Mouse (Mus musculus) CH12.LX (cell line): ENCODE measurements around the gene Batf. TPM values are rescaled to one million over a fixed set of nuclear protein-coding genes. Genes with fewer than 3 reads are reported as not detected.

Source experiments
- DNase-seq: peaks from one replicate; pipeline ENCODE4 v3.0.0-alpha.2; 2013; ENCODE audit errors: extremely low read depth
- H3K27ac ChIP-seq: 2 replicates; pipeline ENCODE4 v1.5.1; 2012; ENCODE audit warnings: low read depth, mild to moderate bottlenecking, control low read depth, moderate library complexity; ENCODE audit not compliant: insufficient read depth
- H3K27me3 ChIP-seq: replicated peaks from 2 replicates; pipeline ENCODE3; 2012; ENCODE audit warnings: inconsistent platforms
- H3K36me3 ChIP-seq, 2 experiments: replicated peaks in 1 of 2; 2 replicates each; pipeline versions ENCODE3 to v1.6.1; 2012; ENCODE audit warnings: inconsistent platforms in 1 of 2, low read length in 1 of 2, mild to moderate bottlenecking in 1 of 2, mixed read lengths in 1 of 2, moderate library complexity in 1 of 2; ENCODE audit not compliant: control insufficient read depth in 1 of 2, insufficient read depth in 1 of 2
- H3K4me1 ChIP-seq, 2 experiments: 2 replicates each; pipeline ENCODE4 v1.6.1; 2012; ENCODE audit warnings: inconsistent platforms in 1 of 2, moderate library complexity in 1 of 2; ENCODE audit not compliant: insufficient read depth in 2 of 2, control insufficient read depth in 1 of 2
- H3K4me2 ChIP-seq: 2 replicates; pipeline ENCODE4 v1.6.1; 2012; ENCODE audit warnings: low read depth, mild to moderate bottlenecking, control low read depth; ENCODE audit not compliant: poor library complexity, insufficient read depth, severe bottlenecking
- H3K4me3 ChIP-seq, 3 experiments: fragments of 150-350 bp in 1 of 3; sonication (generic) in 1 of 3; replicated peaks in 1 of 3; 2 replicates each; pipeline versions ENCODE3 to v1.5.1; 2011 to 2012; ENCODE audit warnings: low read depth in 2 of 3, low read length in 2 of 3, mild to moderate bottlenecking in 2 of 3, moderate library complexity in 2 of 3, control low read depth in 1 of 3, improper control_type of control experiment in 1 of 3, inconsistent platforms in 1 of 3, mixed read lengths in 1 of 3; ENCODE audit not compliant: poor library complexity in 1 of 3
- H3K79me2 ChIP-seq: replicated peaks from 2 replicates; pipeline ENCODE4 v1.6.1; 2012; ENCODE audit warnings: mild to moderate bottlenecking, moderate library complexity; ENCODE audit not compliant: control insufficient read depth, poor library complexity, insufficient read depth, severe bottlenecking; ENCODE audit errors: extremely low read depth
- H3K9ac ChIP-seq: 2 replicates; pipeline ENCODE4 v1.6.1; 2012; ENCODE audit warnings: low read depth, mild to moderate bottlenecking, control low read depth, moderate library complexity; ENCODE audit not compliant: insufficient read depth
- H3K9me3 ChIP-seq: replicated peaks from 2 replicates; pipeline ENCODE3; 2012; ENCODE audit warnings: low read length, inconsistent platforms, mixed read lengths
- BHLHE40 ChIP-seq: IDR thresholded peaks from 2 replicates; pipeline ENCODE4 v1.6.1; 2011; ENCODE audit warnings: mild to moderate bottlenecking, low read depth, low read length, improper control_type of control experiment
- CHD2 ChIP-seq: IDR thresholded peaks from 2 replicates; pipeline ENCODE4 v1.6.1; 2011; ENCODE audit warnings: low read length, improper control_type of control experiment
- CTCF ChIP-seq, 2 experiments: IDR thresholded peaks in 1 of 2; conservative IDR thresholded peaks in 1 of 2; 2 replicates each; pipeline ENCODE4 v1.5.1; 2011 to 2012; ENCODE audit warnings: low read depth in 2 of 2, low read length in 2 of 2, improper control_type of control experiment in 1 of 2, inconsistent platforms in 1 of 2, mild to moderate bottlenecking in 1 of 2, moderate library complexity in 1 of 2
- E2F4 ChIP-seq: IDR thresholded peaks from 2 replicates; pipeline ENCODE4 v1.6.1; 2011; ENCODE audit warnings: low read depth, low read length, improper control_type of control experiment; ENCODE audit not compliant: insufficient replicate concordance
- IRF4 ChIP-seq: IDR thresholded peaks from 2 replicates; pipeline ENCODE4 v1.6.1; 2014; ENCODE audit warnings: low read depth, mild to moderate bottlenecking, inconsistent platforms, low read length, improper control_type of control experiment
- JUN ChIP-seq: IDR thresholded peaks from 2 replicates; pipeline ENCODE4 v1.6.1; 2011; ENCODE audit warnings: low read depth, mild to moderate bottlenecking, low read length, improper control_type of control experiment, moderate library complexity; ENCODE audit not compliant: insufficient read depth
- MAX ChIP-seq: IDR thresholded peaks from 2 replicates; pipeline ENCODE4 v1.6.1; 2011; ENCODE audit warnings: low read length, improper control_type of control experiment
- MAZ ChIP-seq: IDR thresholded peaks from 2 replicates; pipeline ENCODE4 v1.6.1; 2012; ENCODE audit warnings: low read depth, mild to moderate bottlenecking, inconsistent platforms, low read length, improper control_type of control experiment, moderate library complexity
- MEF2A ChIP-seq: IDR thresholded peaks from 2 replicates; pipeline ENCODE4 v1.6.1; 2014; ENCODE audit warnings: low read depth, mild to moderate bottlenecking, inconsistent platforms, low read length, improper control_type of control experiment, borderline replicate concordance
- MYC ChIP-seq: IDR thresholded peaks from 2 replicates; pipeline ENCODE4 v1.6.1; 2011; ENCODE audit warnings: low read depth, mild to moderate bottlenecking, improper control_type of control experiment, low read length
- NELFE ChIP-seq: IDR thresholded peaks from 2 replicates; pipeline ENCODE4 v1.6.1; 2011; ENCODE audit warnings: low read depth, low read length, improper control_type of control experiment
- NRF1 ChIP-seq: IDR thresholded peaks from 2 replicates; pipeline ENCODE4 v1.6.1; 2014; ENCODE audit warnings: low read depth, mild to moderate bottlenecking, inconsistent platforms, low read length, improper control_type of control experiment, moderate library complexity
- RAD21 ChIP-seq: IDR thresholded peaks from 2 replicates; pipeline ENCODE4 v1.6.1; 2011; ENCODE audit warnings: low read depth, mild to moderate bottlenecking, low read length, improper control_type of control experiment, moderate library complexity
- RCOR1 ChIP-seq: conservative IDR thresholded peaks from 2 replicates; pipeline ENCODE4 v1.6.1; 2012; ENCODE audit warnings: low read depth, mild to moderate bottlenecking, inconsistent platforms, low read length, improper control_type of control experiment
- SIN3A ChIP-seq: IDR thresholded peaks from 2 replicates; pipeline ENCODE4 v1.6.1; 2012; ENCODE audit warnings: low read length, improper control_type of control experiment, inconsistent platforms
- SMC3 ChIP-seq: IDR thresholded peaks from 2 replicates; pipeline ENCODE4 v1.6.1; 2011; ENCODE audit warnings: low read depth, low read length, improper control_type of control experiment
- TBP ChIP-seq: conservative IDR thresholded peaks from 2 replicates; pipeline ENCODE4 v1.6.1; 2011; ENCODE audit warnings: low read depth, low read length, improper control_type of control experiment
- TCF12 ChIP-seq: IDR thresholded peaks from 2 replicates; pipeline ENCODE4 v1.6.1; 2014; ENCODE audit warnings: low read depth, mild to moderate bottlenecking, inconsistent platforms, low read length, improper control_type of control experiment
- UBTF ChIP-seq: IDR thresholded peaks from 2 replicates; pipeline ENCODE4 v1.6.1; 2012; ENCODE audit warnings: low read depth, mild to moderate bottlenecking, inconsistent platforms, low read length, improper control_type of control experiment, moderate library complexity
- USF1 ChIP-seq: IDR thresholded peaks from 2 replicates; pipeline ENCODE4 v1.6.1; 2014; ENCODE audit warnings: low read depth, mild to moderate bottlenecking, inconsistent platforms, low read length, improper control_type of control experiment
- ZC3H11A ChIP-seq: IDR thresholded peaks from 2 replicates; pipeline ENCODE4 v1.6.1; 2012; ENCODE audit warnings: low read depth, mild to moderate bottlenecking, inconsistent platforms, low read length, improper control_type of control experiment
- ZNF384 ChIP-seq: IDR thresholded peaks from 2 replicates; pipeline ENCODE4 v1.6.1; 2012; ENCODE audit warnings: low read depth, low read length, improper control_type of control experiment, inconsistent platforms
- dilution Hi-C: fragments of 300-500 bp; cut with MboI; formaldehyde crosslinking; loops from 2 replicates; pipeline ENCODE4 v1.14.3; 2020; ENCODE audit warnings: low sequenced_read_pairs; ENCODE audit not compliant: extremely low pct_unique_long_range_greater_than_20kb, extremely low pct_ligation_motif_present
- in situ Hi-C: fragments of 300-500 bp; cut with MboI; formaldehyde crosslinking; loops from 3 replicates; pipeline ENCODE4 v1.14.3; 2019; ENCODE audit warnings: low sequenced_read_pairs, low pct_ligation_motif_present, low pct_unique_long_range_greater_than_20kb, mixed read lengths
- polyA plus RNA-seq: library from polyadenylated mRNA; unstranded; fragments of >175 nt; gene quantifications from 2 replicates; pipeline ENCODE4 v1.2.1, GENCODE M21; 2012; ENCODE audit warnings: low read depth; ENCODE audit not compliant: insufficient read length
- total RNA-seq, 2 experiments: library from RNA; depleted of rRNA; stranded (reverse); fragments of 300-350 nt in 1 of 2; fragments of >200 nt in 1 of 2; gene quantifications; 2 replicates each; pipeline ENCODE4 v1.2.3; 2012 to 2014

The Batf gene
- total and polyA plus RNA-seq, 3 experiments = 89.2 to 137 (median 128) TPM

DNA sequence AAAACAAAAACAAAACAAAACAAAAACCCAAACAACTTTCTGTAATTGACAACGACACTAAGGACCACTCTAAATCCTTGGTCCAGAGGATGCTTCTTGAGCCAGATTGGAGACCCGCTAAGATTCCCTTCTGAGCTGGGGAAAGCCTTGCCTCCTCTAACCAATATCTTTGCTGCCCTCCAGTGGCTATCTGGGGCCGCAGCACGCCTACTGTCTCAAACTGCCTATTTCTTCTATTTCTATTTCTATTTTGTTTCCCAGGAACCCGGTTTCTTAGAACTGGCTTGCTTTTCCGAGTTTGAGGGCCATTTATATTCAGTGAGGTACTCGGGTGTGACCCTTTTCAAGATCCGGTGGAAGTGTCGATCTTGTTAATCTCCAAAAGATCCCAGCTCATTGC is 23.6 kb upstream of the Batf start:
- H3K27ac ChIP-seq = no peak overlapping the region
- H3K79me2 ChIP-seq = no peaks in the 10 kb centered on the region
- 0 out of 2 replicates have a peak, but pooled peaks have one; percentile 49 for TF ChIP-seq RCOR1
- no peak for TF ChIP-seq E2F4
- peak; percentile 95 for TF ChIP-seq RAD21
- TF ChIP-seq SIN3A = peak; percentile 65; the same call in 1 of the 2 replicates
- no peak for TF ChIP-seq CHD2
- no peak for TF ChIP-seq NRF1
- peak; percentile 51; the same call in 1 of the 2 replicates for TF ChIP-seq NELFE
- TF ChIP-seq TCF12 = peak; percentile 19; the same call in 1 of the 2 replicates
- TF ChIP-seq USF1 = no peak
- TF ChIP-seq JUN = no peak
- TF ChIP-seq MAX = peak; percentile 62; the same call in 1 of the 2 replicates
- TF ChIP-seq CTCF (conservative IDR thresholded peaks at IDR 0.05 in 1 of 2, IDR thresholded peaks at IDR 0.05 in 1 of 2; ENCODE audit: low read depth in 2 of 2, low read length in 2 of 2) = peak; percentile 30 to 92; a peak in 2 of 4 replicates
- TF ChIP-seq BHLHE40 = 0 out of 2 replicates have a peak, but pooled peaks have one; percentile 7
- TF ChIP-seq TBP = no peak
- peak; percentile 94 for TF ChIP-seq SMC3
- 0 out of 2 replicates have a peak, but pooled peaks have one; percentile 18 for TF ChIP-seq MEF2A
- no peak for TF ChIP-seq ZNF384
- TF ChIP-seq IRF4 = peak; percentile 54; the same call in 1 of the 2 replicates
- TF ChIP-seq ZC3H11A = peak; percentile 87
- TF ChIP-seq MYC = peak; percentile 69
- no peak for TF ChIP-seq UBTF
- 0 out of 2 replicates have a peak, but pooled peaks have one; percentile 38 for TF ChIP-seq MAZ
- DNase-seq = peak; percentile 77
- H3K9ac ChIP-seq = no peak overlapping the region
- dilution Hi-C loops (no loop called here), in situ Hi-C loops (loop anchor here (25.0 kb wide), 1 partner anchor 501 kb away; the partner anchor contains the start of gene Rps6kl1)
- H3K27me3 ChIP-seq = no peaks in the 10 kb centered on the region
- no peak overlapping the region for H3K4me3 ChIP-seq
- H3K9me3 ChIP-seq = peaks cover 2% of the 10 kb centered on the region
- H3K4me1 ChIP-seq = peaks cover 32 to 55% of the 10 kb centered on the region in 2 experiments
- H3K36me3 ChIP-seq = no peaks in the 10 kb centered on the region
- no peak overlapping the region for H3K4me2 ChIP-seq
